Mouse (Mus musculus) CD4-positive, CD25-positive, alpha-beta regulatory T cell, adult 2 months (primary cell): Measurements from ENCODE around the gene Spen.
A peak's percentile ranks its signal among the peaks of the same experiment; 100 is the strongest.

Source experiments
- DNase-seq: peaks from one replicate; pipeline ENCODE4 v3.0.0-alpha.2; 2012; ENCODE audit warnings: low read depth, low spot score

Spen gene

DNA sequence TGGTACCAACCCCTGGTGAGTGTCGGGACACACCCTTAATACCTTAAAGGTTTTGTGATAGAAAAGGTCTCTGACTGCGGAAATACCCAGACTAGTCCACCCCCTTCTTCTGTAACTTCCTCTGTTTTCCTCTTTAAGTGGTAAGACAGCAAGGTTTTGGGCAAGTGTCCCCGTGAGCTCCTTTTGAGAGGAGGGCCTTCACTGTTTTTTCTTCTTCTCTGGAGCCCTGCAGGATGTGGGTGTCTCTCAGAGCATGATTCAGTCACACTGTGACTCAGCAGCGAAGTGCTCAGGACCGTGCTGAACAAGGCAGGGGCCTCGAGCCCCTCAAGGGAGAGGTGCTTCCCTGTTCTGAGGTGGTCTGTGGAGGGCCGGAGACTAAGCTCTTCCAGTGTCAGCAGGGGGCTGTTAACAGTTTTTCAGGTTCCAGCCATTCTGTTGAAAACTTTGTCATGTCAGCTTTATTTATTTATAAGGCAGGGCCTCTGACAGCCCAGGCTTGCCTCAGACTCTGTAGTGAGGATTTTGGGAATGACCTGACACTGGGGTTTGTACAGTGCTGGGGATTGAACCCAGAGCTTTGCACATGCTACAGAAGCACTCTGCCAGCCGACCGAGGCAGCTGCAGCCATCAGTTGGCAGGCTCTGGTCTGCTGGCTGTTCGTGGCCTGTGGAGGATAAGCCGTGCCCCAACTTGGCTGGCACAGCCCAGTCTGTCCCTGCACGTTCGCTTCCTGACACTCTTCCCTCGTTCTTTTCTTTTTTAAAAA is 83.6 kb downstream of the Spen start:
- DNase-seq: peak; percentile 78

- no peak for DNase-seq
These were observed 86.4 kb downstream of the Spen start for GRCm38 (mm10) chr4:141451916-141452450.

DNA sequence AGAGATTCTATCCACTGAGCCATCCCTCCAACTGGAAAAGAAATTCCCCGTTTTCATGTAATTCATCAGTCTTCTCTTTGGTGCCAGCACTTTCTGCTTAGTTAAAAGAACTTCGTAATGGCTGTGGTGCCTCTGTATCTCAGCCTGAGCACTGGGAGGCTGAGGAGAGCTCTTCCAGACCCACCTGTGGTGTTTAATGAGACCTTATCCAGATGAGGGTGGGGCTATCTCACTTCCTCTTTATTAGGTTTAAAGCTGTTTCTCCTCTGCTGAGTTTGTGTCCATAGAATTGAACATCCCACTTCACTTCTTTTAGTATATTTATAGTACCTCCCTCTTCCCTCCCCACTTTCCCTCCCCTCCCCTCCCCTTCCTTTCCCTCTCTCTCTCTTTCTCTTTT is 87.1 kb downstream of the Spen start:
- DNase-seq: no peak

DNA sequence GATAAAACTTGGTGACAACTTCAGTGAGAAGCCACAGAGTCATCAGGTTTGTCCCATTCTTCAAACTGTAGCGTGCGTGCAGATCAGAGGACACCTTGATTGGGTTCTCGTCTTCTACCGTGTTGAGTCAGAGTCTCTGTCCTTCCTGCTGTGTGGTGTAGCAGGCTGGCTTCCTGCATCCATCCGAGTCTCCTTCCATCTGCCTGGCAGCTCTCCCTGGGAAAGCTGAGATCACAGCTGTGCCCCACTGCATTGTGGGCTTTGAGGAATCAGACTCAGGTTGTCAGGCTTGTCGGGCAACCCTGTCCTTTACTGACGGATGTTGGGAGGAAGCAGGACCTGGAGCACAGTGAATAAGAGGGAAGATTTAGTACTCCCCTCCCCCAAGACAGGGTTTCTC is 92.2 kb downstream of the Spen start:
- no peak for DNase-seq

- peak; percentile 59 for DNase-seq
These were observed 93.1 kb downstream of the Spen start for GRCm38 (mm10) chr4:141445328-141445720.

GRCm38 (mm10) chr4:141444451-141445327 is 93.7 kb downstream of the Spen start, which contains the start of gene Zbtb17:
Gene Zbtb17 (plus strand): TSS chr4:141444654.
- DNase-seq: peak; percentile 95

GRCm38 (mm10) chr4:141443641-141444429 is 94.6 kb downstream of the Spen start:
- DNase-seq: no peak

DNA sequence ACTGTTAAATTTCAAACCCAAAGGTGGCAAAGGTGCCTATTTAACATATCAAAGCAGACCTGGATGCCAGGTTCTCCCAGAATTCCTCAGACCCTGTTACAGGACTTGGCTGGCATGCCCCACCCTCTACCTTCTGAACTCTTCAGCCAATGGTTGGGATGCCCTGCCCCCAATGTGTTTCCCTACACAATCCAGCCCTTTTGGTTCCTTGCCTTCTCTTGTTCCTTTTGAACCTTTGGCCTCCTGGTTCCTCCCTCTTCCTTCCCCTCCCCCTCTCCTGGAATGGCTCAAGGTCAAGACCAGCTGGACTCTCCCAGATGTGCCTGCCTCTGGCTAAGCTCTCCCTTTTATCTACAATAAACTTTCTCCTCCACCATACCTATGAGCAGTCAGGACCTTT is 97.5 kb downstream of the Spen start:
- no peak for DNase-seq

DNA sequence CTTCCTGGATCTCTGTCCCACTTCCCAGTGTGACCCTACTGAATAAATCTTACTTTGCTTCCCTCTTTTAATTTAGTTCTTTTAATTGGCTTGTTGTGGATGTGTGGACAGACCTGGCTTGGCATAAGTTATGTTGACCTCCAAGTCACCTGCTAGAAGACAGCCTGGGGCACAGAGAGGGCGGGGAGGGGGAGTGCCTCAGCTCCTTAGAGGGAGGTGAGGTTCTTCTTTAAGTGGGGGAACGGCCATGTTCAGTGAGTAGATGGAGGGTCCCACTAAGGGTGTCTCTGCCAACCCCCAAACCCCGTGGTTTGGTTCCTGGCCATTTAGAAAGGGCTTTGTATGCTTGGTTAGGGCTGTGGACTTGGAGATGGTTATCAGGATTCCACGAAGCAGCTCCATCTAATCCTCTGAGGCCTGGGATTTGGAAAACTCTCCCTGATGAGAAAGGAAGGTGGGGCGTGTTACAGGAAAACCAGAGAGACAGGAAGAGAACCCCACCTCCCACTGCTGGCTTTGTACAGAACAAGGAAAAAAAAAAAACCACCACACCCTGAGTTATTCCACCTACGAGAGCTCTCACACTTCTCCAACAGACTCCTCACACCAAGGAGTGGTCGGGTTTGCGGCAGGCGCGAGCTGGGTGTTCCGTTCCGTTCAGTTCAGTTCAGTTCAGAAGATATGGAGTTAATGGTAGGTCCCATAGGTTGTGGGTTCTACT is 99.2 kb downstream of the Spen start:
- no peak for DNase-seq

GRCm38 (mm10) chr4:141435974-141436373 is 102.4 kb downstream of the Spen start, which contains the start of gene Srarp:
Gene Srarp (minus strand): TSS chr4:141436105.
- no peak for DNase-seq

DNA sequence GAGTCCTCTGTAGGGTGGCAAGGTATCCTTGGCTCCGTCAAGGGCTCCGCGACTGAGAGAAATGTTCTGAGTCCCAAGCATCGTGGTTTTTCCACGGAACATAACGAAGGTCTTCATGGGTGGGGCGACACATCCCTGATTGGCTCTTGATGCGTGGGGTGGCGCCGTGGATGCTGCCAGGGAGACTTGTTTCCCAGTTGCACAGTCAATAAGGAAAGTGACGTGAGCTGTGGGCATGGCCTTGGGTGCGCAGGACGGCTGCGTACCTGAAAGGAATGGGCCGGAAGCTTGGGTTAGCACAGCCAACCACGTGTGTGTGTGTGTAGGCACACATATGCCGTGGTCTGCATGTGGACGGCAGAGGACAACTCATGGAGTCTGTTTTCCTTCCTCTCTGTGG is 105.2 kb downstream of the Spen start:
- no peak for DNase-seq

DNA sequence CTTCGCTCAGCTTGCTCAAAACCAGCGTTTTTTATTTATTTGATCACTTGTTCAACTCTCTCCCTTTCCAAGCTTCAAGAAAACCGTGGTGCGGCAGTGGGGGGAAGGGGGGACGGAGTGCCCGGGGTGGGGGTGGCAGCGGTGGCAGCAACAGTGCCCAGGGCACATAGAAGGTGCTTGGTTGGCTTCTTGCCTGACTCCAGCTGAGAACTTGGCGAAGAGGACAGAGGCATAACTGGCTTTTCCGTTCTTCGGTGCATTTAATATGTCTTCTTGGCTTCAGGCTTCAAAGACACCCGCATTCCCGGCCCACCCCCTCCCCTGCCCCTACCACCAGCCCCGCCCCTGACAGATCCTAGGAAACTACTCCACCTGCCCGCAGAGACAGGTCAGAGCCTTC is 105.7 kb downstream of the Spen start:
- no peak for DNase-seq

GRCm38 (mm10) chr4:141430997-141431396 is 107.4 kb downstream of the Spen start:
- DNase-seq: peak; percentile 85

DNA sequence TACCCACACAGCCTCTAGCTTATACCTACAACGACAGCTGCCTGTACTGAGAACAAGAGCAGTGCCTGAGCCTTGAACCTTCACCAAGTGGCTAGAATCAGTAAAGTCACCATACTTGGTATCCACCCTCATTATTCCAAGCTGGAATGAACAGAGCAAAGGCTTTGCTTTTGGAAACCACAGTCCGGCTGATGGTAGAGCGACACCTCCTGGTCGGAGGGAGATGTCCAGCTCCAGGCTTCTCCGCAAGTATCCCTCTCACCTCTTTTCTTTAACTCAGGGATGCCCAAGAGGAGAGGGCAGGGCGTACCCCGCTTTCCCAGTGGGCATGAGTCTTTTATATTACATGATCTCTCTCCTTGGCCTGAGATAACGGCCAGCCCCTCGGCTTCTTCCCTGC is 108.5 kb downstream of the Spen start:
- peak; percentile 26 for DNase-seq

- no peak for DNase-seq
These were observed 109.0 kb downstream of the Spen start for GRCm38 (mm10) chr4:141429381-141429780.

DNA sequence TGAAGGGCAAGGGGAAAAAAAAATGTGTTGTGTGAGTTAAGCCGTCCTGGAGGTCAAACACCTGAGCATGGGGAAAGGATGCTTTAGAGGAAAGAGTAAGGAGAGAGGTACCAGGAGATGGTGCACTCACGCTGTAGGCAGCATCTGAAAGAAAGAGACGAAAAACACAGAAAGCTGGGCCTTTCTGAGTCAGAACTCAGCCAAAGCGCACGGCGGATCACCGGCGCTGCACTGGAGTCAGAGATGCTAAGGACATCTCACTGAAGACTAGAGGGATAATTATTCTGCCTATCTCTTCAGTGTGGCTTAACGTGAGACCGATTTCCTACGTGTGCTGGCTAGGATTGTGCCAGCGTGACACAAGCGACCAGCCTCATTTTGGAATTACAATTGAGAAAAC is 110.5 kb downstream of the Spen start:
- no peak for DNase-seq

GRCm38 (mm10) chr4:141426796-141427745 is 111.3 kb downstream of the Spen start:
- DNase-seq: no peak

GRCm38 (mm10) chr4:141425484-141426479 is 112.6 kb downstream of the Spen start:
- DNase-seq: peak; percentile 85
